Mouse (Mus musculus): Measurements from ENCODE around the gene Rbms3. TPM values are rescaled to one million over a fixed set of nuclear protein-coding genes. Genes with fewer than 3 reads are reported as not detected.

Gene Rbms3
- polyA plus RNA-seq, 1 experiment from 2014 or later: 48.9 TPM

DNA sequence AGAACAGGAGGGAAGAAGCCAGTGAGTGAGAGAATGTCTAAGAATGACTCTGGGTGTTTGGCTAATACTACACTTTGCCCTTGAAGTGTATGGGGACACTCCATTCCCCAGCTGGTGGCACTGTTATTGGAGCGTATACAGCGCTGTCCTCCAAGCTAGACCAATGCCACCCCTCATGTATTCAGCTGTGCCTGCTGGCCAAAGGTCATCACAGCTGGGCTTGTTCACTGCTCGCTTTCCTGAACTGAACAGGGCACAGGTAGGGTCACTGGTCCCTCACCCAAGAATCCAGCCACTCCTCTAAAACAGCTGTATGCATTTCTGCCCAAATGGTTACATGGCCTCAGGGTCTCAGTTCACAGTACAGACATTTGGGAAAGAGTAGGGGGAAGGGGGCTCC lies 253.9 kb downstream of the Rbms3 start:
- Histone ChIP-seq H3K36me3 (ENCODE audit: insufficient read depth, low read length) (no peaks in the 10 kb centered on the region), H3K9ac (replicated peaks; ENCODE audit: low read depth) (no peak overlapping the region), H3K9me3 (ENCODE audit: low read length) (no peaks in the 10 kb centered on the region), H3K4me1 (ENCODE audit: insufficient read depth, low read depth, low read length) (no peaks in the 10 kb centered on the region), H3K4me3 (ENCODE audit: low read depth, low read length) (no peak overlapping the region), H3K27me3 (replicated peaks; ENCODE audit: insufficient read depth, low read length) (no peaks in the 10 kb centered on the region), H3K27ac (ENCODE audit: low read length) (no peak overlapping the region), H3K4me2 (replicated peaks; ENCODE audit: low read depth, low read length) (no peak overlapping the region)
- ATAC-seq: no peak
- no peak for DNase-seq (ENCODE audit: low spot score)
- 86% methylated on average over 3 of the region's 3 CpGs for WGBS
- no peak for TF ChIP-seq CTCF (IDR thresholded peaks at IDR 0.05)
- no peak for TF ChIP-seq EP300 (IDR thresholded peaks at IDR 0.05)

- no peak overlapping the region for H3K4me3 ChIP-seq (ENCODE audit: low read depth, low read length)
- H3K36me3 ChIP-seq (ENCODE audit: insufficient read depth, low read length): no peaks in the 10 kb centered on the region
- no peak overlapping the region for H3K4me2 ChIP-seq (replicated peaks; ENCODE audit: low read depth, low read length)
- DNase-seq (ENCODE audit: low spot score) (peak; percentile 77), ATAC-seq (peak; percentile 90)
- no peak overlapping the region for H3K9ac ChIP-seq (replicated peaks; ENCODE audit: low read depth)
- 12% methylated on average over 7 of the region's 7 CpGs for WGBS
- H3K4me1 ChIP-seq (ENCODE audit: insufficient read depth, low read depth, low read length): no peaks in the 10 kb centered on the region
- H3K27ac ChIP-seq (ENCODE audit: low read length): no peak overlapping the region
- no peaks in the 10 kb centered on the region for H3K27me3 ChIP-seq (replicated peaks; ENCODE audit: insufficient read depth, low read length)
- TF ChIP-seq CTCF (IDR thresholded peaks at IDR 0.05) (no peak), EP300 (IDR thresholded peaks at IDR 0.05) (peak; percentile 63)
- no peaks in the 10 kb centered on the region for H3K9me3 ChIP-seq (ENCODE audit: low read length)
Measured at GRCm38 (mm10) chr9:117373164-117373741, 256.5 kb downstream of the Rbms3 start.

- Histone ChIP-seq H3K4me2 (replicated peaks; ENCODE audit: low read depth, low read length) (no peak overlapping the region), H3K27ac (ENCODE audit: low read length) (no peak overlapping the region), H3K4me1 (ENCODE audit: insufficient read depth, low read depth, low read length) (no peaks in the 10 kb centered on the region), H3K9me3 (ENCODE audit: low read length) (no peaks in the 10 kb centered on the region), H3K4me3 (ENCODE audit: low read depth, low read length) (no peak overlapping the region), H3K9ac (replicated peaks; ENCODE audit: low read depth) (no peak overlapping the region), H3K27me3 (replicated peaks; ENCODE audit: insufficient read depth, low read length) (no peaks in the 10 kb centered on the region), H3K36me3 (ENCODE audit: insufficient read depth, low read length) (no peaks in the 10 kb centered on the region)
- WGBS: 74% methylated on average over 5 of the region's 5 CpGs
- TF ChIP-seq CTCF (IDR thresholded peaks at IDR 0.05): no peak
- TF ChIP-seq EP300 (IDR thresholded peaks at IDR 0.05): no peak
- no peak for ATAC-seq
- no peak for DNase-seq (ENCODE audit: low spot score)
Measured at GRCm38 (mm10) chr9:117371980-117372379, 257.7 kb downstream of the Rbms3 start.

- H3K4me3 ChIP-seq (ENCODE audit: low read depth, low read length): no peak overlapping the region
- H3K27me3 ChIP-seq (replicated peaks; ENCODE audit: insufficient read depth, low read length): no peaks in the 10 kb centered on the region
- H3K4me2 ChIP-seq (replicated peaks; ENCODE audit: low read depth, low read length): no peak overlapping the region
- no peak overlapping the region for H3K27ac ChIP-seq (ENCODE audit: low read length)
- no peak for ATAC-seq
- H3K9me3 ChIP-seq (ENCODE audit: low read length): no peaks in the 10 kb centered on the region
- no peak for DNase-seq (ENCODE audit: low spot score)
- no peaks in the 10 kb centered on the region for H3K4me1 ChIP-seq (ENCODE audit: insufficient read depth, low read depth, low read length)
- H3K36me3 ChIP-seq (ENCODE audit: insufficient read depth, low read length): no peaks in the 10 kb centered on the region
- no peak overlapping the region for H3K9ac ChIP-seq (replicated peaks; ENCODE audit: low read depth)
- 94% methylated on average over 6 of the region's 6 CpGs for WGBS
- TF ChIP-seq CTCF (IDR thresholded peaks at IDR 0.05) (no peak), EP300 (IDR thresholded peaks at IDR 0.05) (no peak)
Measured at GRCm38 (mm10) chr9:117370086-117370485, 259.6 kb downstream of the Rbms3 start.

- no peaks in the 10 kb centered on the region for H3K36me3 ChIP-seq (ENCODE audit: insufficient read depth, low read length)
- no peak overlapping the region for H3K27ac ChIP-seq (ENCODE audit: low read length)
- H3K27me3 ChIP-seq (replicated peaks; ENCODE audit: insufficient read depth, low read length): no peaks in the 10 kb centered on the region
- H3K4me2 ChIP-seq (replicated peaks; ENCODE audit: low read depth, low read length): no peak overlapping the region
- DNase-seq (ENCODE audit: low spot score): no peak
- no peak overlapping the region for H3K4me3 ChIP-seq (ENCODE audit: low read depth, low read length)
- ATAC-seq: no peak
- no peaks in the 10 kb centered on the region for H3K9me3 ChIP-seq (ENCODE audit: low read length)
- TF ChIP-seq EP300 (IDR thresholded peaks at IDR 0.05): no peak
- TF ChIP-seq CTCF (IDR thresholded peaks at IDR 0.05): no peak
- no peak overlapping the region for H3K9ac ChIP-seq (replicated peaks; ENCODE audit: low read depth)
- no peaks in the 10 kb centered on the region for H3K4me1 ChIP-seq (ENCODE audit: insufficient read depth, low read depth, low read length)
- WGBS: 95% methylated on average over 4 of the region's 4 CpGs
Measured at GRCm38 (mm10) chr9:117368016-117368415, 261.7 kb downstream of the Rbms3 start.

DNA sequence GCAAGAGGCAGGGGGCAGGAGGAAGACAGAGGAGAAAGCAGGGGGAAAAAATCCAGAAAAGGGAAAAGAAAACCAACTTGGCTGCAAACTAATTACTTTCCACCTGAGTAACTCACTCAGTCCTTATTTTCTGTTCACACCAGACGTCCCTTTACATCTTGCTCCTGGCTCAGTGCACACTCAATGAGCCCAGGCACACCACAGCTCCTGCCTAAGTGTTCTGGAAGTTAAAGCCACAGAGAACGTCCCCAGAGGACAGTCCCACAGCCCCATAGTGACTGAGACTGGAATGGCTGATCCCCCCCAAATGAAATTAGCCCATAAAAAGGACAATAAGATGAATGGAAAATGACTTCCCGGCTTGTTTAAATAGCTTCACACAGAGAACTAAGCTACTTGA lies 265.1 kb downstream of the Rbms3 start:
- 54% methylated on average over 3 of the region's 3 CpGs for WGBS
- no peaks in the 10 kb centered on the region for H3K9me3 ChIP-seq (ENCODE audit: low read length)
- H3K4me3 ChIP-seq (ENCODE audit: low read depth, low read length): no peak overlapping the region
- no peaks in the 10 kb centered on the region for H3K36me3 ChIP-seq (ENCODE audit: insufficient read depth, low read length)
- no peak overlapping the region for H3K4me2 ChIP-seq (replicated peaks; ENCODE audit: low read depth, low read length)
- no peak overlapping the region for H3K9ac ChIP-seq (replicated peaks; ENCODE audit: low read depth)
- DNase-seq (ENCODE audit: low spot score) (no peak), ATAC-seq (no peak)
- H3K27me3 ChIP-seq (replicated peaks; ENCODE audit: insufficient read depth, low read length): no peaks in the 10 kb centered on the region
- no peaks in the 10 kb centered on the region for H3K4me1 ChIP-seq (ENCODE audit: insufficient read depth, low read depth, low read length)
- TF ChIP-seq EP300 (IDR thresholded peaks at IDR 0.05): no peak
- TF ChIP-seq CTCF (IDR thresholded peaks at IDR 0.05): no peak
- H3K27ac ChIP-seq (ENCODE audit: low read length): no peak overlapping the region

- WGBS: 78% methylated on average over 5 of the region's 5 CpGs
- H3K36me3 ChIP-seq (ENCODE audit: insufficient read depth, low read length): no peaks in the 10 kb centered on the region
- no peaks in the 10 kb centered on the region for H3K4me1 ChIP-seq (ENCODE audit: insufficient read depth, low read depth, low read length)
- no peak overlapping the region for H3K4me3 ChIP-seq (ENCODE audit: low read depth, low read length)
- ATAC-seq (no peak), DNase-seq (ENCODE audit: low spot score) (no peak)
- TF ChIP-seq CTCF (IDR thresholded peaks at IDR 0.05) (no peak), EP300 (IDR thresholded peaks at IDR 0.05) (no peak)
- no peaks in the 10 kb centered on the region for H3K9me3 ChIP-seq (ENCODE audit: low read length)
- H3K4me2 ChIP-seq (replicated peaks; ENCODE audit: low read depth, low read length): no peak overlapping the region
- H3K27me3 ChIP-seq (replicated peaks; ENCODE audit: insufficient read depth, low read length): no peaks in the 10 kb centered on the region
- no peak overlapping the region for H3K9ac ChIP-seq (replicated peaks; ENCODE audit: low read depth)
- H3K27ac ChIP-seq (ENCODE audit: low read length): no peak overlapping the region
Measured at GRCm38 (mm10) chr9:117361431-117361830, 268.3 kb downstream of the Rbms3 start.
